Mouse (Mus musculus): ENCODE results near the gene Donson. TPM values are rescaled to one million over a fixed set of nuclear protein-coding genes. Genes with fewer than 3 reads are reported as not detected.

Donson gene
- polyA plus RNA-seq, 1 experiment from 2014 or later: 21.9 TPM

DNA sequence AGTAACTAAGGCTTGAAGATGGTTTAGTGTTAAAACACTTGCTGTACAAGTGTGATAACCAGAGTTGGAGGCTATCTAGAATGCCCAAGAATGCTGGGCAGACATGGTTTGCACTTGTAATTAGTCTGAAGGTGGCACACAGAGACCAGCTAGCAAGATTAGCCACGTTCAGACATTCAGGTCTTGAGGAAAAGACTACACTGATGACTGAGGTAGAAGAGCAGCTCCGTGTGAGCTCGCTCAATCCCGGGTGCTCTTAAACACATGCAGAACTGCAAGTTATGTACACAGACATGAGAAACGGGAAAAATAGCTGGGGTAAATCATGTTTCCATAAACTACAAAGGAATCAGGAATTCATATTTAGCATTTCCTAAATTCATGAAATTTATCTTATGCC, 7.9 kb downstream of the Donson start:
- no peaks in the 10 kb centered on the region for H3K27me3 ChIP-seq

DNA sequence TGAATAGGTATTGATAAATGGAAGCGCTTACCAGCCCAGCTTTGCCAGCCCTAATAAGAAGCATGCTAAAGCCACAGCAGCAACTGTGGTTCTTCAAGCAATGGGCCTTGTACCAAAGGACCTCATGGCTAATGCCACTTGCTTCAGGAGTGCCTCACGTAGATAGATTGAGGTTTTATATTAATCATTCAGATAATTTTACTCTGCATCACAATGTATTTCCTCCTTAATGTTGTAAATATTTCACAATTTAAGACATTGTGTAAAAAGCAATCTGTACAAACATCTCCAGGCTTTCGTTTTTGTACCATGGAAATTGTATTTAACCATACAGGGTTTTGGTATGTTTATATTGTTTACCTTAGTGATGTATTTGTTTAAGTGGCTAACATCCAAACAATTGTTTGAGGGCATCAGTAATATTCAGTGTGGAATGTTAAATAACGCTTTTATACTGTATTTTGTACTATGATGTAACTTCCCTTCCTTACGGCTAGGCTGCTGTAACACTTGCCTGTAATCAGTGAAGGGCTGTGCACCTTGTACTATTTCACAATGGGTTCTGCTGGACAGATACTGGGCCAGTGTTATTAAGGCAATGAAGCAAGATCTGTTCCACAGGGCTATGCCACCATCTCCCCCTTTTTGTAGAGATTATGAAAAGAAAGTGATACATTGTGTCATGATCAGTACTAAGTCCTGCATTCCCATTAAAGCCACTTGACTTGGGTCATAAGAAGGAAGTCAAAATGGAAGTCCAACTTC, 10.2 kb downstream of the Donson start:
- H3K9ac ChIP-seq (replicated peaks): no peak overlapping the region
- no peak for ATAC-seq
- peaks cover 76% of the 10 kb centered on the region for H3K36me3 ChIP-seq
- no peaks in the 10 kb centered on the region for H3K9me3 ChIP-seq
- WGBS: 94% methylated on average over 5 of the region's 5 CpGs
- no peaks in the 10 kb centered on the region for H3K4me1 ChIP-seq (replicated peaks)
- no peak overlapping the region for H3K4me2 ChIP-seq (replicated peaks)
- no peaks in the 10 kb centered on the region for H3K27me3 ChIP-seq
- H3K27ac ChIP-seq: no peak overlapping the region
- H3K4me3 ChIP-seq (replicated peaks): no peak overlapping the region

More for the DNA sequence above, 7.9 kb downstream of the Donson start:
- Histone ChIP-seq H3K9ac (replicated peaks) (no peak overlapping the region), H3K4me1 (replicated peaks) (no peaks in the 10 kb centered on the region), H3K36me3 (peaks cover 82% of the 10 kb centered on the region), H3K27ac (no peak overlapping the region), H3K4me2 (replicated peaks) (no peak overlapping the region), H3K9me3 (no peaks in the 10 kb centered on the region), H3K4me3 (replicated peaks) (no peak overlapping the region)
- ATAC-seq: no peak
- 85% methylated on average over 5 of the region's 5 CpGs for WGBS

DNA sequence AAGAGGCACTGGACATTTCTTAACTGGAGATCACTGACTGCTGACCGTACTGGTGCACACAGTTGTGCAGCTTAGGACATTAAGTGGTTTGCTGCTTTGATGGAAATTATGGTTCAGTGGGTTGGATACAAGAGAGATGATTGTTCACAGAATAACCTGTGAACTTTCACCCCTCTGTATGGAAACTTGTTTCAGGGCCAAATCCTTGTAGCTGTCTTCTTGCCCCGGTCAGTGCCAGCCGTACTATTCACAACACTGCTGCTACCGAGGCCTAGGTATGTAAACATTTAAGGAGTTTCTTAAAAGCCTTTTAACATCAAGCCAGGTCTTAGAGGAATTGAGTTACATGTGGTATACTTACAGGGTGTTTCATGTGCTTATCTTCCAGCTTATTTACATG, 14.1 kb downstream of the Donson start:
- ATAC-seq: no peak
- Histone ChIP-seq H3K4me2 (replicated peaks) (no peak overlapping the region), H3K27ac (no peak overlapping the region), H3K9me3 (no peaks in the 10 kb centered on the region), H3K27me3 (no peaks in the 10 kb centered on the region), H3K9ac (replicated peaks) (no peak overlapping the region), H3K4me1 (replicated peaks) (no peaks in the 10 kb centered on the region), H3K36me3 (peaks cover 79% of the 10 kb centered on the region), H3K4me3 (replicated peaks) (no peak overlapping the region)
- WGBS: 91% methylated on average over 4 of the region's 4 CpGs

GRCm38 (mm10) chr16:91663795-91664194, 24.8 kb downstream of the Donson start:
- Histone ChIP-seq H3K9ac (replicated peaks) (no peak overlapping the region), H3K4me1 (replicated peaks) (peaks cover 13% of the 10 kb centered on the region), H3K27me3 (no peaks in the 10 kb centered on the region), H3K4me2 (replicated peaks) (no peak overlapping the region), H3K36me3 (peaks cover 83% of the 10 kb centered on the region), H3K27ac (no peak overlapping the region), H3K9me3 (no peaks in the 10 kb centered on the region), H3K4me3 (replicated peaks) (no peak overlapping the region)
- no peak for ATAC-seq
- 96% methylated on average over 3 of the region's 3 CpGs for WGBS

GRCm38 (mm10) chr16:91662336-91662735, 26.2 kb downstream of the Donson start:
- Histone ChIP-seq H3K9me3 (no peaks in the 10 kb centered on the region), H3K4me2 (replicated peaks) (no peak overlapping the region), H3K27me3 (no peaks in the 10 kb centered on the region), H3K4me1 (replicated peaks) (peaks cover 13% of the 10 kb centered on the region), H3K36me3 (peaks cover 90% of the 10 kb centered on the region), H3K4me3 (replicated peaks) (no peak overlapping the region), H3K27ac (no peak overlapping the region), H3K9ac (replicated peaks) (no peak overlapping the region)
- no peak for ATAC-seq
- 96% methylated on average over 16 of the region's 16 CpGs for WGBS

DNA sequence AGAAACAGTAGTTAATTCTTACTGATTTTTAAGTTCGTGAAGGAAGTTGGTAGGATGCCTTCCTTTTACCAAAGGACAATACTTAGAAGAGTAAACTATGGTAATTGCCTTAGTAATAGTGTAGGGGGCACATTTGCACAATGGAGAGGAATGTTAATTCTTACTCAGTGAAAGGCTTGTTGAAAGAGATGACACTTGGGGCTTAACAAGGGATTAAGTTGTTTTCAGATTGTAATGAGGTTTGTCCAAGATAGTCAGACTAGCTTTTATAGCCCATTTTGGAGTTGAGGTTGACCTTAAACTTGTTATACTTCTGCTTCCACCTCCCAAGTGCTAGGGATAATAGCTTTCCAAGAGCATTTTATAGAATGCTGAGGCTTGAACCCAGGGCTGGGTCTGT, 27.2 kb downstream of the Donson start:
- H3K27ac ChIP-seq: no peak overlapping the region
- 26% methylated on average over 1 of the region's 1 CpGs for WGBS
- H3K4me1 ChIP-seq (replicated peaks): peaks cover 13% of the 10 kb centered on the region
- H3K9ac ChIP-seq (replicated peaks): no peak overlapping the region
- H3K4me2 ChIP-seq (replicated peaks): no peak overlapping the region
- H3K36me3 ChIP-seq: peaks cover 91% of the 10 kb centered on the region
- H3K27me3 ChIP-seq: no peaks in the 10 kb centered on the region
- no peak for ATAC-seq
- no peaks in the 10 kb centered on the region for H3K9me3 ChIP-seq
- no peak overlapping the region for H3K4me3 ChIP-seq (replicated peaks)

DNA sequence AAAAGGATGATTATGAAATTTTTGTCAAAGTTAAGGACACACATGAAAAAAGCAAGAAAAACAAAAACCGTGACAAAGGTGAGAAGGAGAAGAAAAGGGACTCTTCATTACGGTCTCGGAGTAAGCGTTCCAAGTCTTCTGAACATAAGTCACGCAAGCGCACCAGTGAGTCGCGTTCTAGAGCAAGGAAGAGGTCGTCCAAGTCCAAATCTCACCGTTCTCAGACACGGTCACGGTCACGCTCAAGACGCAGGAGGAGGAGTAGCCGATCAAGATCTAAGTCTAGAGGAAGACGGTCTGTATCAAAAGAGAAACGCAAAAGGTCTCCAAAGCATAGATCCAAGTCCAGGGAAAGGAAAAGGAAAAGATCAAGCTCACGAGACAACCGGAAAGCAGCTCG, 28.8 kb downstream of the Donson start:
- Histone ChIP-seq H3K27me3 (no peaks in the 10 kb centered on the region), H3K4me2 (replicated peaks) (no peak overlapping the region), H3K27ac (no peak overlapping the region), H3K36me3 (peaks cover 91% of the 10 kb centered on the region), H3K4me3 (replicated peaks) (no peak overlapping the region), H3K9me3 (no peaks in the 10 kb centered on the region), H3K4me1 (replicated peaks) (peaks cover 13% of the 10 kb centered on the region), H3K9ac (replicated peaks) (no peak overlapping the region)
- no peak for ATAC-seq
- WGBS: 97% methylated on average over 20 of the region's 20 CpGs

GRCm38 (mm10) chr16:91658471-91658870, 30.1 kb downstream of the Donson start:
- 99% methylated on average over 5 of the region's 5 CpGs for WGBS
- Histone ChIP-seq H3K4me2 (replicated peaks) (no peak overlapping the region), H3K9ac (replicated peaks) (no peak overlapping the region), H3K36me3 (peaks cover 91% of the 10 kb centered on the region), H3K9me3 (no peaks in the 10 kb centered on the region), H3K27me3 (no peaks in the 10 kb centered on the region), H3K4me1 (replicated peaks) (peaks cover 13% of the 10 kb centered on the region), H3K27ac (no peak overlapping the region), H3K4me3 (replicated peaks) (no peak overlapping the region)
- no peak for ATAC-seq

- Histone ChIP-seq H3K9me3 (no peaks in the 10 kb centered on the region), H3K9ac (replicated peaks) (no peak overlapping the region), H3K36me3 (peaks cover 88% of the 10 kb centered on the region), H3K27me3 (no peaks in the 10 kb centered on the region), H3K27ac (no peak overlapping the region), H3K4me3 (replicated peaks) (no peak overlapping the region), H3K4me1 (replicated peaks) (peaks cover 17% of the 10 kb centered on the region), H3K4me2 (replicated peaks) (no peak overlapping the region)
- WGBS: 98% methylated on average over 17 of the region's 17 CpGs
- no peak for ATAC-seq
Measured at GRCm38 (mm10) chr16:91657285-91657684, 31.3 kb downstream of the Donson start.

- WGBS: 96% methylated on average over 9 of the region's 9 CpGs
- H3K4me2 ChIP-seq (replicated peaks): no peak overlapping the region
- ATAC-seq: no peak
- no peak overlapping the region for H3K9ac ChIP-seq (replicated peaks)
- H3K9me3 ChIP-seq: no peaks in the 10 kb centered on the region
- no peaks in the 10 kb centered on the region for H3K27me3 ChIP-seq
- H3K27ac ChIP-seq: no peak overlapping the region
- peaks cover 79% of the 10 kb centered on the region for H3K36me3 ChIP-seq
- no peak overlapping the region for H3K4me3 ChIP-seq (replicated peaks)
- H3K4me1 ChIP-seq (replicated peaks): peaks cover 14% of the 10 kb centered on the region
Measured at GRCm38 (mm10) chr16:91655285-91655684, 33.3 kb downstream of the Donson start.

GRCm38 (mm10) chr16:91652191-91652590, 36.4 kb downstream of the Donson start:
- no peak for ATAC-seq
- no peak overlapping the region for H3K4me3 ChIP-seq (replicated peaks)
- no peaks in the 10 kb centered on the region for H3K9me3 ChIP-seq
- no peaks in the 10 kb centered on the region for H3K27me3 ChIP-seq
- no peak overlapping the region for H3K27ac ChIP-seq
- H3K4me2 ChIP-seq (replicated peaks): no peak overlapping the region
- H3K36me3 ChIP-seq: peaks cover 48% of the 10 kb centered on the region
- H3K9ac ChIP-seq (replicated peaks): no peak overlapping the region
- H3K4me1 ChIP-seq (replicated peaks): peaks cover 27% of the 10 kb centered on the region
- WGBS: 91% methylated on average over 3 of the region's 3 CpGs

GRCm38 (mm10) chr16:91649781-91650180, 38.8 kb downstream of the Donson start:
- Histone ChIP-seq H3K4me1 (replicated peaks) (peaks cover 34% of the 10 kb centered on the region), H3K4me2 (replicated peaks) (peak overlapping the region; percentile 34; the same call in 1 of the 2 replicates), H3K4me3 (replicated peaks) (no peak overlapping the region), H3K36me3 (peaks cover 24% of the 10 kb centered on the region), H3K27ac (no peak overlapping the region), H3K27me3 (no peaks in the 10 kb centered on the region), H3K9ac (replicated peaks) (no peak overlapping the region), H3K9me3 (no peaks in the 10 kb centered on the region)
- ATAC-seq: no peak

DNA sequence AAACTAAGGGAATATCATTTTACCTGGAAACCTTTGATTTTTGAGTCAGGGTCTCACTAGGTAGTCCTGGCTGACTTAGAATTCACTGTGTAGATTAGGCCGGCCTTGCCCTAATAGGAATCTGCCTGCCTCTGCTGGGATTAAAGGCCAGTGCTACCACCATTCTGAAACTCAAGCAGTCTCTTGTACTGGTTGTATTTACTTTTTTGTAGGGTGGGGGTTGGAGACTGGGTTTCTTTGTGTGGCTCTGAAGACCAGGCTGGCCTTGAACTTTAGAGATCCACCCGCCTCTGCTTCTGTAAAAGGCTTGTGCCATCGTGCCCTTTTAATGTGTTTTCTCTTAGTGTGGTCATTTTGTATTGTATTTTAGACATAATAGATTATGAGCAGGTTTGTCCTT, 39.3 kb downstream of the Donson start:
- H3K36me3 ChIP-seq: peaks cover 20% of the 10 kb centered on the region
- no peaks in the 10 kb centered on the region for H3K9me3 ChIP-seq
- peak overlapping the region; percentile 88 for H3K4me2 ChIP-seq (replicated peaks)
- peaks cover 36% of the 10 kb centered on the region for H3K4me1 ChIP-seq (replicated peaks)
- WGBS: 51% methylated on average over 3 of the region's 3 CpGs
- H3K27ac ChIP-seq: no peak overlapping the region
- peak overlapping the region; percentile 74 for H3K4me3 ChIP-seq (replicated peaks)
- H3K27me3 ChIP-seq: no peaks in the 10 kb centered on the region
- peak overlapping the region; percentile 59 for H3K9ac ChIP-seq (replicated peaks)
- ATAC-seq: no peak

Measured in midbrain, embryonic 13.5 days (tissue).